Mouse (Mus musculus) stomach, embryonic 14.5 days (tissue): ENCODE data around the gene Ech1. TPM values are rescaled to one million over a fixed set of nuclear protein-coding genes. Genes with fewer than 3 reads are reported as not detected.

ENCODE experiments used
- ATAC-seq: fragments of 200-750 bp; cut with Nextera tagmentation; 2 replicates; pipeline ENCODE4 v1.8.0; 2017; ENCODE audit warnings: low read depth, moderate TSS enrichment; ENCODE audit not compliant: insufficient number of reproducible peaks, insufficient read depth, low FRiP score
- H3K27ac ChIP-seq: fragments of 300-500 bp; sonication (generic); 2 replicates; pipeline ENCODE4 v1.5.1; 2014; ENCODE audit warnings: mild to moderate bottlenecking, low read length, moderate library complexity, mixed read lengths
- H3K27me3 ChIP-seq: fragments of 300-500 bp; sonication (generic); 2 replicates; pipeline ENCODE4 v1.6.1; 2014; ENCODE audit warnings: low read length, control low read depth, mixed read lengths; ENCODE audit not compliant: control insufficient read depth, insufficient read depth
- H3K36me3 ChIP-seq: fragments of 300-500 bp; sonication (generic); 2 replicates; pipeline ENCODE4 v1.6.1; 2014; ENCODE audit warnings: mild to moderate bottlenecking, control low read depth, low read length, moderate library complexity, mixed read lengths; ENCODE audit not compliant: control insufficient read depth, insufficient read depth
- H3K4me1 ChIP-seq: fragments of 300-500 bp; sonication (generic); 2 replicates; pipeline ENCODE4 v1.6.1; 2014; ENCODE audit warnings: low read length, control low read depth, mixed read lengths; ENCODE audit not compliant: control insufficient read depth, insufficient read depth
- H3K4me2 ChIP-seq: fragments of 300-500 bp; sonication (generic); replicated peaks from 2 replicates; pipeline ENCODE4 v1.6.1; 2014; ENCODE audit warnings: low read depth, low read length, control low read depth
- H3K4me3 ChIP-seq: fragments of 300-500 bp; sonication (generic); 2 replicates; pipeline ENCODE4 v1.5.1; 2014; ENCODE audit warnings: low read depth, low read length, control low read depth
- H3K9ac ChIP-seq: fragments of 300-500 bp; sonication (generic); replicated peaks from 2 replicates; pipeline ENCODE4 v1.6.1; 2014; ENCODE audit warnings: low read depth, mild to moderate bottlenecking, control low read depth, low read length, moderate library complexity, mixed read lengths
- H3K9me3 ChIP-seq: fragments of 300-500 bp; sonication (generic); 2 replicates; pipeline ENCODE4 v1.6.1; 2016; ENCODE audit warnings: low read depth, low read length, control low read depth; ENCODE audit not compliant: control insufficient read depth
- WGBS: fragments of 180-500 bp; shearing (Covaris S2); extraction: QIAGEN DNeasy Blood & Tissue Kit; methylation state at CpG from one replicate; pipeline ENCODE4 v1.1.7; 2014; 5-methylcytosine and 5-hydroxymethylcytosine counted together
- polyA plus RNA-seq: library from polyadenylated mRNA; unstranded; fragments of >200 nt; fragmentation: Nextera tagmentation; extraction: Ambion mirVana; gene quantifications from 2 replicates; pipeline ENCODE4 v1.2.1, GENCODE M21; 2014

Gene Ech1
- polyA plus RNA-seq, 1 experiment from 2014 or later, result 179 TPM

GRCm38 (mm10) chr7:28819571-28819970 is 5.4 kb upstream of the Ech1 start:
- Histone ChIP-seq H3K36me3 (peaks cover 78% of the 10 kb centered on the region), H3K9me3 (no peaks in the 10 kb centered on the region), H3K27ac (no peak overlapping the region), H3K4me1 (peaks cover 23% of the 10 kb centered on the region), H3K27me3 (no peaks in the 10 kb centered on the region), H3K4me3 (no peak overlapping the region), H3K4me2 (no peak overlapping the region), H3K9ac (no peak overlapping the region)
- WGBS, result 86% methylated on average over 4 of the region's 4 CpGs
- ATAC-seq, result no peak

- no peak for ATAC-seq
- no peaks in the 10 kb centered on the region for H3K9me3 ChIP-seq
- H3K36me3 ChIP-seq, result peaks cover 68% of the 10 kb centered on the region
- H3K4me3 ChIP-seq, result no peak overlapping the region
- H3K9ac ChIP-seq, result no peak overlapping the region
- H3K27me3 ChIP-seq, result no peaks in the 10 kb centered on the region
- H3K4me1 ChIP-seq, result peaks cover 17% of the 10 kb centered on the region; the same call in 1 of the 2 replicates
- H3K27ac ChIP-seq, result peak overlapping the region; percentile 21; the same call in 1 of the 2 replicates
- 65% methylated on average over 12 of the region's 12 CpGs for WGBS
- no peak overlapping the region for H3K4me2 ChIP-seq
Observed at GRCm38 (mm10) chr7:28820358-28821260, 4.4 kb upstream of the Ech1 start.

- Histone ChIP-seq H3K4me1 (peaks cover 22% of the 10 kb centered on the region; the same call in 1 of the 2 replicates), H3K9me3 (no peaks in the 10 kb centered on the region), H3K27ac (no peak overlapping the region; the same call in 1 of the 2 replicates), H3K4me3 (no peak overlapping the region), H3K27me3 (no peaks in the 10 kb centered on the region), H3K9ac (no peak overlapping the region), H3K36me3 (peaks cover 60% of the 10 kb centered on the region), H3K4me2 (no peak overlapping the region)
- WGBS, result 70% methylated on average over 10 of the region's 10 CpGs
- no peak for ATAC-seq
Observed at GRCm38 (mm10) chr7:28821261-28821831, 3.7 kb upstream of the Ech1 start.

GRCm38 (mm10) chr7:28822556-28822955 is 2.5 kb upstream of the Ech1 start:
- Histone ChIP-seq H3K4me3 (no peak overlapping the region), H3K4me2 (no peak overlapping the region), H3K9me3 (no peaks in the 10 kb centered on the region), H3K36me3 (peaks cover 48% of the 10 kb centered on the region), H3K27me3 (no peaks in the 10 kb centered on the region), H3K9ac (no peak overlapping the region), H3K4me1 (0 out of 2 replicates have a peak, but pooled peaks cover 17% of the 10 kb centered on the region), H3K27ac (no peak overlapping the region)
- ATAC-seq, result no peak
- WGBS, result 82% methylated on average over 1 of the region's 1 CpGs

GRCm38 (mm10) chr7:28822993-28823903 is 1.8 kb upstream of the Ech1 start:
- no peaks in the 10 kb centered on the region for H3K27me3 ChIP-seq
- H3K4me1 ChIP-seq, result 0 out of 2 replicates have a peak, but pooled peaks cover 13% of the 10 kb centered on the region
- H3K9ac ChIP-seq, result no peak overlapping the region
- ATAC-seq, result no peak
- no peak overlapping the region for H3K4me2 ChIP-seq
- H3K4me3 ChIP-seq, result no peak overlapping the region
- WGBS, result 51% methylated on average over 10 of the region's 10 CpGs
- H3K9me3 ChIP-seq, result no peaks in the 10 kb centered on the region
- H3K27ac ChIP-seq, result peak overlapping the region; percentile 85; the same call in 1 of the 2 replicates
- H3K36me3 ChIP-seq, result peaks cover 41% of the 10 kb centered on the region

- no peak overlapping the region for H3K4me3 ChIP-seq
- no peak overlapping the region for H3K9ac ChIP-seq
- H3K36me3 ChIP-seq, result peaks cover 36% of the 10 kb centered on the region
- H3K27me3 ChIP-seq, result no peaks in the 10 kb centered on the region
- H3K4me1 ChIP-seq, result 0 out of 2 replicates have a peak, but pooled peaks cover 13% of the 10 kb centered on the region
- ATAC-seq, result no peak
- H3K9me3 ChIP-seq, result no peaks in the 10 kb centered on the region
- 39% methylated on average over 2 of the region's 2 CpGs for WGBS
- H3K4me2 ChIP-seq, result no peak overlapping the region; the same call in 1 of the 2 replicates
- H3K27ac ChIP-seq, result peak overlapping the region; percentile 85; the same call in 1 of the 2 replicates
Observed at GRCm38 (mm10) chr7:28823932-28824331, 1.1 kb upstream of the Ech1 start.

- Histone ChIP-seq H3K4me1 (0 out of 2 replicates have a peak, but pooled peaks cover 9% of the 10 kb centered on the region), H3K9me3 (no peaks in the 10 kb centered on the region), H3K4me2 (peak overlapping the region; percentile 49), H3K4me3 (peak overlapping the region; percentile 45), H3K27ac (peak overlapping the region; percentile 85), H3K27me3 (no peaks in the 10 kb centered on the region), H3K36me3 (peaks cover 30% of the 10 kb centered on the region), H3K9ac (peak overlapping the region; percentile 41)
- no peak for ATAC-seq
- 55% methylated on average over 11 of the region's 11 CpGs for WGBS
Observed at GRCm38 (mm10) chr7:28825686-28826401, 827 bp downstream of the Ech1 start.
